Mouse (Mus musculus) hindbrain, embryonic 13.5 days (tissue): ENCODE measurements at regions not wholly inside any gene's neighbourhood (a gene's known extent, or its start where the extent isn't known, plus 50 kb on each side); places are given as distances from the start of the nearest gene placed in this dataset.
A peak's percentile ranks its signal among the peaks of the same experiment; 100 is the strongest.

Experiments
- ATAC-seq: fragments of 200-750 bp; cut with Nextera tagmentation; 2 replicates; pipeline ENCODE4 v1.8.0; 2017; ENCODE audit warnings: moderate TSS enrichment; ENCODE audit not compliant: low FRiP score
- H3K27ac ChIP-seq: fragments of 300-500 bp; sonication (generic); 2 replicates; pipeline ENCODE4 v1.5.1; 2015; ENCODE audit warnings: inconsistent platforms, mild to moderate bottlenecking, moderate library complexity
- H3K27me3 ChIP-seq: fragments of 300-500 bp; sonication (generic); 2 replicates; pipeline ENCODE4 v1.6.1; 2015; ENCODE audit warnings: mild to moderate bottlenecking, inconsistent platforms
- H3K36me3 ChIP-seq: fragments of 300-500 bp; sonication (generic); 2 replicates; pipeline ENCODE4 v1.6.1; 2015; ENCODE audit warnings: mild to moderate bottlenecking, inconsistent platforms
- H3K4me1 ChIP-seq: fragments of 300-500 bp; sonication (generic); replicated peaks from 2 replicates; pipeline ENCODE4 v1.6.1; 2015; ENCODE audit warnings: inconsistent platforms
- H3K4me2 ChIP-seq: fragments of 300-500 bp; sonication (generic); 2 replicates; pipeline ENCODE4 v1.6.1; 2015; ENCODE audit warnings: inconsistent platforms, mild to moderate bottlenecking, moderate library complexity
- H3K4me3 ChIP-seq: fragments of 300-500 bp; sonication (generic); 2 replicates; pipeline ENCODE4 v1.5.1; 2015; ENCODE audit warnings: mild to moderate bottlenecking, inconsistent platforms
- H3K9ac ChIP-seq: fragments of 300-500 bp; sonication (generic); 2 replicates; pipeline ENCODE4 v1.6.1; 2015; ENCODE audit warnings: mild to moderate bottlenecking, inconsistent platforms
- H3K9me3 ChIP-seq: fragments of 300-500 bp; sonication (generic); 2 replicates; pipeline ENCODE4 v1.6.1; 2016; ENCODE audit warnings: inconsistent platforms
- WGBS: fragments of 180-500 bp; shearing (Covaris S2); methylation state at CpG from one replicate; pipeline ENCODE4 v1.1.7; 2015; 5-methylcytosine and 5-hydroxymethylcytosine counted together

- H3K4me1 ChIP-seq, result no peaks in the 10 kb centered on the region
- H3K4me2 ChIP-seq, result no peak overlapping the region
- 72% methylated on average over 8 of the region's 8 CpGs for WGBS
- no peak for ATAC-seq
- H3K4me3 ChIP-seq, result no peak overlapping the region
- no peak overlapping the region for H3K9ac ChIP-seq
- no peak overlapping the region for H3K27ac ChIP-seq
- H3K27me3 ChIP-seq, result no peaks in the 10 kb centered on the region
- no peaks in the 10 kb centered on the region for H3K9me3 ChIP-seq
- H3K36me3 ChIP-seq, result no peaks in the 10 kb centered on the region
These were observed 184.7 kb downstream of the Lmo4 start for GRCm38 (mm10) chr3:144020189-144020940.

DNA sequence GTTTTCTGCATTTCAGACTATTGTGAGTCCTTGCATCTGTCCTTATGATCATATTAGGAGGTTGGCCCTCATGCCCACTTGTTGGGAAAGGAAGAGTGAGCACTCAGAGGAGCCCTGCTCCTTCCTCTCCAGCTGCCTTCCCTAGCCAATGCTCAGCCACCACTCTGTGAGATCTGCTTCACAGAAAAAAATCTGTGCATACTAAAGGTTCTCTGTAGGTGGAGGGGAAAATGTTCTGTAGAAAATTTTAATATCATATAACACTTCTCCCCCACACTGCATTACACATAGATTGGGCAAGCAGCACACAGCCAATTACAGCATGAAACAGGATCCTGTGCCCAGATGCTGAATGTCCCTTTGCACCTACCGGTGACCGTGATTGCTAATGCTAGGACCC, 185.7 kb downstream of the Lmo4 start:
- Histone ChIP-seq H3K4me3 (no peak overlapping the region), H3K27ac (no peak overlapping the region), H3K27me3 (no peaks in the 10 kb centered on the region), H3K9me3 (no peaks in the 10 kb centered on the region), H3K4me2 (no peak overlapping the region), H3K4me1 (no peaks in the 10 kb centered on the region), H3K9ac (no peak overlapping the region), H3K36me3 (no peaks in the 10 kb centered on the region)
- WGBS, result 94% methylated on average over 2 of the region's 2 CpGs
- ATAC-seq, result no peak

DNA sequence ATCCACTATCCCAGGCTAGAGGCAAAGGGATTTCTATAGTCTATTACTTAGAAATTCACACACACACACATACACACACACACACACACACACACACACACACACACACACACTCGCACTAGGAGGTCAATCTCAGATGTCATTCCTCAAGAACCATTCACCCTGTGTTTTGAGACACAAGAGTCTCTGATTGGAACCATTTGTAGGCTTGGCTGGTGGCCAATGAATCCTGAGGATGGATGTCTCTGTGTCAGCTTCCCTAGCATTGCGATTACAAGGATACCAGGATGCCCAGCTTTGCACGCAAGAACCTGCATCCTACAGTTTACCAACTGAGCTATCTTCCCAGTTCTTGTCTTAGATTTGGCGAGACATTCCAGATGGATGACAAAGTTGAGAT, 186.5 kb downstream of the Lmo4 start:
- Histone ChIP-seq H3K4me2 (no peak overlapping the region), H3K27ac (no peak overlapping the region), H3K27me3 (no peaks in the 10 kb centered on the region), H3K9ac (no peak overlapping the region), H3K9me3 (no peaks in the 10 kb centered on the region), H3K36me3 (no peaks in the 10 kb centered on the region), H3K4me1 (no peaks in the 10 kb centered on the region), H3K4me3 (no peak overlapping the region)
- 78% methylated on average over 4 of the region's 4 CpGs for WGBS
- no peak for ATAC-seq

GRCm38 (mm10) chr3:144015236-144015635, 189.8 kb downstream of the Lmo4 start:
- H3K4me2 ChIP-seq, result no peak overlapping the region
- H3K4me1 ChIP-seq, result peaks cover 19% of the 10 kb centered on the region
- no peak overlapping the region for H3K27ac ChIP-seq
- no peak overlapping the region for H3K4me3 ChIP-seq
- H3K36me3 ChIP-seq, result no peaks in the 10 kb centered on the region
- 94% methylated on average over 3 of the region's 3 CpGs for WGBS
- no peaks in the 10 kb centered on the region for H3K27me3 ChIP-seq
- no peak overlapping the region for H3K9ac ChIP-seq
- ATAC-seq, result no peak
- no peaks in the 10 kb centered on the region for H3K9me3 ChIP-seq

GRCm38 (mm10) chr3:144013481-144014125, 191.4 kb downstream of the Lmo4 start:
- Histone ChIP-seq H3K27me3 (no peaks in the 10 kb centered on the region), H3K36me3 (no peaks in the 10 kb centered on the region), H3K4me1 (peaks cover 20% of the 10 kb centered on the region), H3K9ac (no peak overlapping the region), H3K9me3 (no peaks in the 10 kb centered on the region), H3K4me2 (no peak overlapping the region), H3K27ac (no peak overlapping the region), H3K4me3 (no peak overlapping the region)
- 61% methylated on average over 8 of the region's 8 CpGs for WGBS
- ATAC-seq, result no peak

- no peak overlapping the region for H3K9ac ChIP-seq
- peaks cover 20% of the 10 kb centered on the region for H3K4me1 ChIP-seq
- H3K4me2 ChIP-seq, result no peak overlapping the region
- H3K9me3 ChIP-seq, result no peaks in the 10 kb centered on the region
- H3K27me3 ChIP-seq, result no peaks in the 10 kb centered on the region
- H3K36me3 ChIP-seq, result no peaks in the 10 kb centered on the region
- no peak overlapping the region for H3K27ac ChIP-seq
- no peak overlapping the region for H3K4me3 ChIP-seq
- 60% methylated on average over 6 of the region's 6 CpGs for WGBS
- ATAC-seq, result no peak
These were observed 192.2 kb downstream of the Lmo4 start for GRCm38 (mm10) chr3:144012820-144013219.

GRCm38 (mm10) chr3:144012173-144012572, 192.8 kb downstream of the Lmo4 start:
- WGBS, result 68% methylated on average over 3 of the region's 3 CpGs
- H3K4me1 ChIP-seq, result peaks cover 20% of the 10 kb centered on the region

DNA sequence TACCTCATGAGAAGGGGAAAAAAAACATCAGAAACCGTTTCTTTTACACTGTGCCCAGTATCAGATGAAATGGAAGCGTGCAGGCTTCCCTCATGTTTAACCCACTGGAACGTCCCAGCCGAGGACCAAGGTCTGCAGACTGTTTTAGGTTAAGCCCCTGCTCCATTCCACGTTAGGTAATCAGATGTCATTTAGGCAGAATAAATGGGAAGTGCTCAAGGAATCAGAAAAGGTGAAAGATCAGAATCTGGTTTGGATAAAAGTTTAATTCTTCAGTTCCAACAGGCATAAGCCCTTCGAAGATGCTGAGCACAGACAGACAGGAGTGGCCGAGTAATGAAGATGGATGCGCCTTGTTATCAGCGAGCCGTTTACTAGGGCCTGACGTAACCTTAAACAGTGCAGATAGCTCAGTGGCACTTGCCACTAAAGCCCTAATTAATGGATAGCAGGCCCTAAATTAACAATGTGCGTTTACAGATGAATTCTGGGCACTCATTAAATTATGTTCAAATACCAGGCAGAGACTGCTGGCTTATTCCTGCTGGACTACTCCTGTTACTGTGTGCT, 193.5 kb downstream of the Lmo4 start:
- Histone ChIP-seq H3K27ac (no peak overlapping the region), H3K36me3 (no peaks in the 10 kb centered on the region)

More at GRCm38 (mm10) chr3:144012173-144012572, 192.8 kb downstream of the Lmo4 start:
- ATAC-seq, result no peak
- H3K4me3 ChIP-seq, result no peak overlapping the region
- no peak overlapping the region for H3K9ac ChIP-seq
- no peaks in the 10 kb centered on the region for H3K9me3 ChIP-seq
- H3K4me2 ChIP-seq, result no peak overlapping the region
- no peaks in the 10 kb centered on the region for H3K27me3 ChIP-seq
- no peaks in the 10 kb centered on the region for H3K36me3 ChIP-seq
- no peak overlapping the region for H3K27ac ChIP-seq

GRCm38 (mm10) chr3:144010558-144010957, 194.5 kb downstream of the Lmo4 start:
- WGBS, result 38% methylated on average over 6 of the region's 6 CpGs

More for the DNA sequence above, 193.5 kb downstream of the Lmo4 start:
- Histone ChIP-seq H3K9me3 (no peaks in the 10 kb centered on the region), H3K27me3 (no peaks in the 10 kb centered on the region), H3K4me2 (no peak overlapping the region), H3K4me3 (no peak overlapping the region), H3K9ac (no peak overlapping the region), H3K4me1 (peaks cover 20% of the 10 kb centered on the region)
- ATAC-seq, result peak; percentile 53; the same call in 1 of the 2 replicates
- WGBS, result 54% methylated on average over 12 of the region's 12 CpGs

GRCm38 (mm10) chr3:144007111-144007619, 197.9 kb downstream of the Lmo4 start:
- WGBS, result 29% methylated on average over 4 of the region's 4 CpGs
- Histone ChIP-seq H3K27ac (no peak overlapping the region), H3K4me1 (peaks cover 16% of the 10 kb centered on the region), H3K9me3 (no peaks in the 10 kb centered on the region), H3K36me3 (no peaks in the 10 kb centered on the region), H3K4me3 (no peak overlapping the region), H3K4me2 (no peak overlapping the region), H3K9ac (no peak overlapping the region), H3K27me3 (no peaks in the 10 kb centered on the region)
- ATAC-seq, result no peak

More at GRCm38 (mm10) chr3:144010558-144010957, 194.5 kb downstream of the Lmo4 start:
- Histone ChIP-seq H3K4me2 (no peak overlapping the region), H3K27ac (no peak overlapping the region; the same call in 1 of the 2 replicates), H3K4me1 (peaks cover 20% of the 10 kb centered on the region), H3K27me3 (no peaks in the 10 kb centered on the region), H3K36me3 (no peaks in the 10 kb centered on the region), H3K9ac (0 out of 2 replicates have a peak overlapping the region, but pooled peaks have one; percentile 13), H3K9me3 (no peaks in the 10 kb centered on the region), H3K4me3 (no peak overlapping the region)
- ATAC-seq, result no peak

- no peak for ATAC-seq
- no peak overlapping the region for H3K4me3 ChIP-seq
- WGBS, result 78% methylated on average over 8 of the region's 8 CpGs
These were observed 207.1 kb downstream of the Lmo4 start for GRCm38 (mm10) chr3:143997909-143998308.

GRCm38 (mm10) chr3:143995045-143995444, 210.0 kb downstream of the Lmo4 start:
- Histone ChIP-seq H3K27me3 (no peaks in the 10 kb centered on the region), H3K9ac (no peak overlapping the region), H3K27ac (no peak overlapping the region), H3K36me3 (no peaks in the 10 kb centered on the region), H3K4me2 (no peak overlapping the region), H3K9me3 (no peaks in the 10 kb centered on the region), H3K4me3 (no peak overlapping the region), H3K4me1 (no peaks in the 10 kb centered on the region)
- 0 out of 2 replicates have a peak, but pooled peaks have one; percentile 7 for ATAC-seq
- WGBS, result 88% methylated on average over 3 of the region's 3 CpGs

More at GRCm38 (mm10) chr3:143997909-143998308, 207.1 kb downstream of the Lmo4 start:
- H3K4me1 ChIP-seq, result no peaks in the 10 kb centered on the region
- H3K36me3 ChIP-seq, result no peaks in the 10 kb centered on the region
- no peak overlapping the region for H3K4me2 ChIP-seq
- H3K9me3 ChIP-seq, result no peaks in the 10 kb centered on the region
- no peak overlapping the region for H3K9ac ChIP-seq
- H3K27ac ChIP-seq, result no peak overlapping the region
- no peaks in the 10 kb centered on the region for H3K27me3 ChIP-seq
